8 mouse cellular contexts compared by ENCODE assay signal in the genomic region with DNA sequence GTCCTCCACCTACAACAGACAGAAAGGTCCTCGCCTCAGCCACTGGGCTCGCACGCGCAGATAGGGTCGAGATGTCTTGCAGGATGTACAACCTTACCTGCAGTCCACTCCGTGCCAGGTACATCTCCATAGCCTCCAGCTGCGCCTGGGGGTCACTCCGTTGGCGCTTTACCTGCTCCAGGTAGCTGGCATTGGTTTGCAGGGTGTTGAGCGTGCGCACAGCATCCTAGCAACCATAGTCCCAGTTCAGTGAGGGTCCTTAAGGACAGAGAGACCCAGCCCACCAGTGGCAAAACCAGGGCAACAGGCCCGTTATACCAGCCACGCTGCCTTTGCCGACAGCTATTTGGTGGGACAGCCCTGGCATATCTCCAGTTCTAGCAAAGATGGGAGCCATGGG. TPM values are rescaled to one million over a fixed set of nuclear protein-coding genes. Genes with fewer than 3 reads are reported as not detected.
DNase-seq lines count a peak whose midpoint lies in the region; ATAC-seq and TF ChIP-seq lines count a peak whose summit lies in the region.
"Had no signal": no experiment of that assay in that cellular context is flagged by ENCODE, and none has a peak within 500 bp of the region (broad histone marks: within the 10 kb centered on the region; RNA-seq: fewer than 3 reads in every experiment).

No protein-coding gene starts in this region.

- H3K36me3 ChIP-seq in heart, embryonic 16.5 days (ENCODE audit: control insufficient read depth, insufficient read depth): 0 out of 2 replicates have a peak, but pooled peaks cover 3% of the 10 kb centered on the region
- peaks cover 17 to 40% of the 10 kb centered on the region in 2 experiments for H3K36me3 ChIP-seq in CH12.LX (replicated peaks in 1 of 2; ENCODE audit: control insufficient read depth in 1 of 2, insufficient read depth in 1 of 2, low read length in 1 of 2)
- peaks cover 5% of the 10 kb centered on the region for H3K36me3 ChIP-seq in embryonic facial prominence, embryonic 12.5 days
- H3K36me3 ChIP-seq in liver, embryonic 13.5 days: peaks cover 15% of the 10 kb centered on the region

- TF ChIP-seq POLR2A in CH12.LX (IDR thresholded peaks at IDR 0.05; ENCODE audit: low read depth, low read length): no peak

- ATAC-seq in heart, embryonic 16.5 days (replicated peaks; ENCODE audit: extremely low read depth, insufficient read depth, low FRiP score): no peak
- no peak for ATAC-seq in embryonic facial prominence, embryonic 12.5 days (ENCODE audit: insufficient number of reproducible peaks, insufficient read depth, low FRiP score, low TSS enrichment)
- no peak for ATAC-seq in liver, embryonic 13.5 days (ENCODE audit: low read depth)
- ATAC-seq: Patski had no signal

- H3K9ac ChIP-seq in heart, embryonic 16.5 days (ENCODE audit: low read length): peak overlapping the region; percentile 94; the same call in 1 of the 2 replicates
- H3K9ac ChIP-seq in CH12.LX (ENCODE audit: insufficient read depth, low read depth): 0 out of 2 replicates have a peak overlapping the region, but pooled peaks have one; percentile 64
- H3K9ac ChIP-seq in embryonic facial prominence, embryonic 12.5 days: no peak overlapping the region
- H3K9ac ChIP-seq in liver, embryonic 13.5 days: peak overlapping the region; percentile 90

- H3K9me3 ChIP-seq in heart, embryonic 16.5 days (replicated peaks; ENCODE audit: control insufficient read depth, low read length): no peaks in the 10 kb centered on the region
- no peaks in the 10 kb centered on the region for H3K9me3 ChIP-seq in CH12.LX (replicated peaks; ENCODE audit: low read length)
- H3K9me3 ChIP-seq in embryonic facial prominence, embryonic 12.5 days: no peaks in the 10 kb centered on the region
- H3K9me3 ChIP-seq in liver, embryonic 13.5 days (replicated peaks): no peaks in the 10 kb centered on the region

- no peak overlapping the region for H3K4me2 ChIP-seq in heart, embryonic 16.5 days (ENCODE audit: low read depth, low read length)
- H3K4me2 ChIP-seq in CH12.LX (ENCODE audit: insufficient read depth, low read depth, poor library complexity, severe bottlenecking): peak overlapping the region; percentile 93; the same call in 1 of the 2 replicates
- peak overlapping the region; percentile 81 for H3K4me2 ChIP-seq in embryonic facial prominence, embryonic 12.5 days (replicated peaks)
- peak overlapping the region; percentile 98 for H3K4me2 ChIP-seq in liver, embryonic 13.5 days

- no peak overlapping the region for H3K27ac ChIP-seq in heart, embryonic 16.5 days (ENCODE audit: low read length)
- no peak overlapping the region for H3K27ac ChIP-seq in CH12.LX (ENCODE audit: insufficient read depth, low read depth)
- no peak overlapping the region for H3K27ac ChIP-seq in embryonic facial prominence, embryonic 12.5 days
- 0 out of 2 replicates have a peak overlapping the region, but pooled peaks have one; percentile 15 for H3K27ac ChIP-seq in liver, embryonic 13.5 days

- DNase-seq in heart, postnatal 4 days: no peak
- no peak for DNase-seq in CH12.LX (ENCODE audit: extremely low read depth)
- no peak for DNase-seq in liver, embryonic 13.5 days
- no peak for DNase-seq in B cell, adult 2 months
- no peak for DNase-seq in adrenal gland, adult 2 months

- WGBS in heart, embryonic 16.5 days: 92% methylated on average over 14 of the region's 14 CpGs
- 94% methylated on average over 14 of the region's 14 CpGs for WGBS in embryonic facial prominence, embryonic 12.5 days
- WGBS in liver, embryonic 13.5 days (ENCODE audit: insufficient replicate concordance): 85% methylated on average over 14 of the region's 14 CpGs

- no peak overlapping the region for H3K4me3 ChIP-seq in heart, embryonic 16.5 days (ENCODE audit: low read length)
- H3K4me3 ChIP-seq in CH12.LX (replicated peaks in 1 of 3; ENCODE audit: low read depth in 2 of 3, low read length in 2 of 3, poor library complexity in 1 of 3): peak overlapping the region in 2 of 3 experiments; percentile 9 to 98
- H3K4me3 ChIP-seq in embryonic facial prominence, embryonic 12.5 days: no peak overlapping the region
- peak overlapping the region; percentile 82 for H3K4me3 ChIP-seq in liver, embryonic 13.5 days (replicated peaks)

- H3K79me2 ChIP-seq in CH12.LX (replicated peaks; ENCODE audit: control insufficient read depth, extremely low read depth, insufficient read depth, poor library complexity, severe bottlenecking): peaks cover 11% of the 10 kb centered on the region; the same call in 1 of the 2 replicates

- in situ Hi-C loops in CH12.LX (cut with MboI; ENCODE audit: low pct_ligation_motif_present, low pct_unique_long_range_greater_than_20kb, low sequenced_read_pairs): no loop called here

- dilution Hi-C loops in CH12.LX (cut with MboI; ENCODE audit: extremely low pct_ligation_motif_present, extremely low pct_unique_long_range_greater_than_20kb, low sequenced_read_pairs): no loop called here

- peaks cover 8% of the 10 kb centered on the region for H3K4me1 ChIP-seq in heart, embryonic 16.5 days (ENCODE audit: control insufficient read depth, insufficient read depth, low read length)
- peaks cover 11 to 44% of the 10 kb centered on the region in 2 experiments for H3K4me1 ChIP-seq in CH12.LX (ENCODE audit: control insufficient read depth in 1 of 2, insufficient read depth in 2 of 2)
- peaks cover 18% of the 10 kb centered on the region for H3K4me1 ChIP-seq in embryonic facial prominence, embryonic 12.5 days
- H3K4me1 ChIP-seq in liver, embryonic 13.5 days (replicated peaks): peaks cover 52% of the 10 kb centered on the region

- no peak for TF ChIP-seq CTCF in CH12.LX (conservative IDR thresholded peaks at IDR 0.05 in 1 of 2, IDR thresholded peaks at IDR 0.05 in 1 of 2; ENCODE audit: low read depth in 2 of 2, low read length in 2 of 2)

- no peak for TF ChIP-seq RAD21 in CH12.LX (IDR thresholded peaks at IDR 0.05; ENCODE audit: low read depth, low read length)

- no peak for TF ChIP-seq EP300 in CH12.LX (IDR thresholded peaks at IDR 0.05; ENCODE audit: low read length)

- no peaks in the 10 kb centered on the region for H3K27me3 ChIP-seq in heart, embryonic 16.5 days (ENCODE audit: control insufficient read depth, insufficient read depth, low read length)
- H3K27me3 ChIP-seq in CH12.LX (replicated peaks): no peaks in the 10 kb centered on the region
- H3K27me3 ChIP-seq in embryonic facial prominence, embryonic 12.5 days: no peaks in the 10 kb centered on the region
- H3K27me3 ChIP-seq in liver, embryonic 13.5 days: no peaks in the 10 kb centered on the region
- H3K27me3 ChIP-seq: Patski had no signal

RNA-seq across cellular contexts. Expression of gene Fpgs, which starts 11.4 kb away (rescaled TPM):
- 16.7 and 16.9 TPM in 2 replicates for polyA plus RNA-seq in heart, embryonic 16.5 days (2015; fragmentation: Nextera tagmentation; extraction: Ambion mirVana)
- 10 to 100 TPM; 10.5 to 12.5 TPM for total RNA-seq in heart, postnatal 4 days (2021)
- total RNA-seq in CH12.LX (2012; rRNA removed) (31.8 and 34.1 TPM in 2 replicates), CH12.LX (2014; rRNA removed) (37.9 and 41.8 TPM in 2 replicates)
- 52.4 and 59.2 TPM in 2 replicates for polyA plus RNA-seq in CH12.LX (2012; ENCODE audit: insufficient read length, low read depth)
- 31.1 and 32.3 TPM in 2 replicates for polyA plus RNA-seq in embryonic facial prominence, embryonic 12.5 days (2016; fragmentation: Nextera tagmentation; extraction: Ambion mirVana)
- 31.1 and 32.9 TPM in 2 replicates for polyA plus RNA-seq in liver, embryonic 13.5 days (2015; fragmentation: Nextera tagmentation; extraction: Ambion mirVana)
- total RNA-seq in adrenal gland, adult 2 months (2021): 10 to 100 TPM in 1 of 2 experiments, 1 to 10 TPM in 1; 7.5 to 13.9 TPM
- polyA plus RNA-seq in adrenal gland, adult 2 months (2012; rRNA removed): 45.7 and 48.2 TPM in 2 replicates

RNA-seq across cellular contexts. Expression of gene Cdk9, which starts 20.4 kb away (rescaled TPM):
- 57.1 and 59.8 TPM in 2 replicates for polyA plus RNA-seq in heart, embryonic 16.5 days (2015; fragmentation: Nextera tagmentation; extraction: Ambion mirVana)
- total RNA-seq in heart, postnatal 4 days (2021): 10 to 100 TPM; 38.2 to 46.0 TPM
- total RNA-seq in CH12.LX (2012; rRNA removed): 41.7 and 45.2 TPM in 2 replicates
- total RNA-seq in CH12.LX (2014; rRNA removed): 72.1 and 73.7 TPM in 2 replicates
- polyA plus RNA-seq in CH12.LX (2012; ENCODE audit: insufficient read length, low read depth): 136 and 138 TPM in 2 replicates
- 121 and 126 TPM in 2 replicates for polyA plus RNA-seq in embryonic facial prominence, embryonic 12.5 days (2016; fragmentation: Nextera tagmentation; extraction: Ambion mirVana)
- 60.4 TPM in 2 replicates for polyA plus RNA-seq in liver, embryonic 13.5 days (2015; fragmentation: Nextera tagmentation; extraction: Ambion mirVana)
- 10 to 100 TPM; 69.7 to 74.7 TPM for total RNA-seq in adrenal gland, adult 2 months (2021)
- polyA plus RNA-seq in adrenal gland, adult 2 months (2012; rRNA removed): 131 and 132 TPM in 2 replicates

RNA-seq across cellular contexts. Expression of gene Sh2d3c, which starts 28.4 kb away (rescaled TPM):
- 32.4 and 33.6 TPM in 2 replicates for polyA plus RNA-seq in heart, embryonic 16.5 days (2015; fragmentation: Nextera tagmentation; extraction: Ambion mirVana)
- total RNA-seq in heart, postnatal 4 days (2021): 10 to 100 TPM; 38.2 to 41.4 TPM
- total RNA-seq in CH12.LX (2012; rRNA removed) (10.2 and 11.1 TPM in 2 replicates), CH12.LX (2014; rRNA removed) (4.8 and 5.1 TPM in 2 replicates)
- polyA plus RNA-seq in CH12.LX (2012; ENCODE audit: insufficient read length, low read depth): 22.0 and 25.8 TPM in 2 replicates
- polyA plus RNA-seq in embryonic facial prominence, embryonic 12.5 days (2016; fragmentation: Nextera tagmentation; extraction: Ambion mirVana): 27.6 and 29.1 TPM in 2 replicates
- 5.4 and 5.6 TPM in 2 replicates for polyA plus RNA-seq in liver, embryonic 13.5 days (2015; fragmentation: Nextera tagmentation; extraction: Ambion mirVana)
- 10 to 100 TPM; 11.3 to 19.1 TPM for total RNA-seq in adrenal gland, adult 2 months (2021)
- 47.0 and 50.8 TPM in 2 replicates for polyA plus RNA-seq in adrenal gland, adult 2 months (2012; rRNA removed)

RNA-seq across cellular contexts. Expression of gene Eng, which starts 46.1 kb away (rescaled TPM):
- polyA plus RNA-seq in heart, embryonic 16.5 days (2015; fragmentation: Nextera tagmentation; extraction: Ambion mirVana): 170 and 176 TPM in 2 replicates
- total RNA-seq in heart, postnatal 4 days (2021): 100 to 1,000 TPM; 149 to 162 TPM
- 0.13 TPM in 2 replicates for total RNA-seq in CH12.LX (2012; rRNA removed)
- total RNA-seq in CH12.LX (2014; rRNA removed): 0.08 TPM in 1 of 2 replicates, not detected in the other
- polyA plus RNA-seq in CH12.LX (2012; ENCODE audit: insufficient read length, low read depth): 0.44 and 0.47 TPM in 2 replicates
- 32.1 and 36.4 TPM in 2 replicates for polyA plus RNA-seq in embryonic facial prominence, embryonic 12.5 days (2016; fragmentation: Nextera tagmentation; extraction: Ambion mirVana)
- polyA plus RNA-seq in liver, embryonic 13.5 days (2015; fragmentation: Nextera tagmentation; extraction: Ambion mirVana): 20.6 and 23.4 TPM in 2 replicates
- 100 to 1,000 TPM; 100 to 128 TPM for total RNA-seq in adrenal gland, adult 2 months (2021)
- polyA plus RNA-seq in adrenal gland, adult 2 months (2012; rRNA removed): 266 and 281 TPM in 2 replicates

RNA-seq across cellular contexts. Expression of gene 6330409D20Rik, which starts 48.3 kb away (rescaled TPM):
- 0.17 and 0.26 TPM in 2 replicates for polyA plus RNA-seq in heart, embryonic 16.5 days (2015; fragmentation: Nextera tagmentation; extraction: Ambion mirVana)
- total RNA-seq in heart, postnatal 4 days (2021): not detected
- not detected in 2 replicates for total RNA-seq in CH12.LX (2012; rRNA removed)
- total RNA-seq in CH12.LX (2014; rRNA removed): not detected in 2 replicates
- polyA plus RNA-seq in CH12.LX (2012; ENCODE audit: insufficient read length, low read depth): 0.41 and 0.46 TPM in 2 replicates
- 0.34 and 0.43 TPM in 2 replicates for polyA plus RNA-seq in embryonic facial prominence, embryonic 12.5 days (2016; fragmentation: Nextera tagmentation; extraction: Ambion mirVana)
- 0.15 TPM in 1 of 2 replicates, not detected in the other for polyA plus RNA-seq in liver, embryonic 13.5 days (2015; fragmentation: Nextera tagmentation; extraction: Ambion mirVana)
- not detected for total RNA-seq in adrenal gland, adult 2 months (2021)
- not detected in 2 replicates for polyA plus RNA-seq in adrenal gland, adult 2 months (2012; rRNA removed)
- polyA plus RNA-seq: Patski had no signal

Comparison
In these comparisons a context has a peak if more than half of its experiments do, and no peak if none do; other contexts are left out.
1. H3K4me3 ChIP-seq: peak in CH12.LX (2 of 3) and liver, embryonic 13.5 days (single experiment); none in heart, embryonic 16.5 days (single experiment) and embryonic facial prominence, embryonic 12.5 days (single experiment).